8 mouse cellular contexts compared by ENCODE assay signal in the genomic region with DNA sequence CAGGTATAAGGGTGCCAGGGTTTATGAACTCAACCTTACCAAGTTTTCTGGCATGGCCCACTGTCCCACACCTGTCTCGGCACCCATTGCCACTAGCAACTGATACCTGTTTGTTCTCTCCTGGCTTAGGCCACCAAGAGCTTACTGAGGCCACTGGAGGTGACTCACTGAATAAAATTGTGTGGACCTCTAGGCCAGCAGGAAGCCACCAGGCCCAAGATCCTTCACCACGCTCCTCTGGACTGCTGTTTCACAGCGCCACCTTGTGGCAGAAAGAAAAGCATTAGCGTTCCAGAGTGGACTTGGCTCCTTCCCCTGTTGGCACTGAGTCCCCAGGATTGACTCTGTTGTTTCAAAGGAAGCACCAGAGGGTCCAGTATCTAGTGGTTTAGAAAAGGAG. TPM values are rescaled to one million over a fixed set of nuclear protein-coding genes. Genes with fewer than 3 reads are reported as not detected.
DNase-seq lines count a peak whose midpoint lies in the region; ATAC-seq and TF ChIP-seq lines count a peak whose summit lies in the region.
"Had no signal": no experiment of that assay in that cellular context is flagged by ENCODE, and none has a peak within 500 bp of the region (broad histone marks: within the 10 kb centered on the region; RNA-seq: fewer than 3 reads in every experiment).

No protein-coding gene starts in this region.

- H3K4me1 ChIP-seq in lung, postnatal 0 days (ENCODE audit: insufficient read depth, low read depth, low read length), result no peaks in the 10 kb centered on the region

- no peak overlapping the region for H3K4me3 ChIP-seq in lung, postnatal 0 days (ENCODE audit: low read depth, low read length)

- H3K9ac ChIP-seq in lung, postnatal 0 days (replicated peaks; ENCODE audit: low read depth), result no peak overlapping the region

- intact Hi-C loops in heart, postnatal 10 days (cut with DNase I), result loop anchor here (1.0 kb wide), 3 partner anchors 81 to 403 kb away; no protein-coding TSS in a partner anchor

- TF ChIP-seq EP300 in lung, postnatal 0 days (IDR thresholded peaks at IDR 0.05), result no peak

- no peaks in the 10 kb centered on the region for H3K36me3 ChIP-seq in lung, postnatal 0 days (ENCODE audit: insufficient read depth, low read length)

- peak; percentile 50 for DNase-seq in MEL-GATA-1-ER (ENCODE audit: extremely low read depth, low read depth)
- peak; percentile 29 to 58 for DNase-seq in adrenal gland, postnatal 4 days (ENCODE audit: low spot score in 2 of 2)
- peak; percentile 84 to 91 for DNase-seq in heart, postnatal 10 days
- peak; percentile 83 to 87 for DNase-seq in kidney, postnatal 4 days
- DNase-seq in lung, postnatal 0 days (ENCODE audit: low spot score), result peak; percentile 85
- peak; percentile 44 for DNase-seq in spleen, adult 12 weeks (ENCODE audit: low spot score)

- peak; percentile 81 for ATAC-seq in erythroblast, adult 5-6 weeks (replicated peaks; ENCODE audit: low FRiP score, poor library complexity, severe bottlenecking)
- peak; percentile 58 for ATAC-seq in lung, postnatal 0 days

- H3K27me3 ChIP-seq in lung, postnatal 0 days (replicated peaks; ENCODE audit: insufficient read depth, low read length), result no peaks in the 10 kb centered on the region

- H3K27ac ChIP-seq in lung, postnatal 0 days (ENCODE audit: low read length), result no peak overlapping the region
- H3K27ac ChIP-seq: macrophage had no signal

- WGBS in lung, postnatal 0 days, result 26% methylated on average over 4 of the region's 4 CpGs

- TF ChIP-seq CTCF in lung, postnatal 0 days (IDR thresholded peaks at IDR 0.05), result peak; percentile 93

- H3K4me2 ChIP-seq in lung, postnatal 0 days (replicated peaks; ENCODE audit: low read depth, low read length), result no peak overlapping the region

- no peaks in the 10 kb centered on the region for H3K9me3 ChIP-seq in lung, postnatal 0 days (ENCODE audit: low read length)

RNA-seq across cellular contexts. Expression of a gene that starts 16.6 kb away (rescaled TPM):
- total RNA-seq in adrenal gland, postnatal 4 days (2021), result 10 to 100 TPM; 12.9 to 17.8 TPM
- 3.8 TPM in 1 of 2 replicates, not detected in the other for total RNA-seq in erythroblast, adult 5-6 weeks (2015; ENCODE audit: low replicate concordance)
- 0.84 and 1.8 TPM in 2 replicates for total RNA-seq in erythroblast, adult 5-6 weeks (2017; ENCODE audit: low replicate concordance)
- 10 to 100 TPM in 1 of 2 experiments, 1 to 10 TPM in 1; 9.4 to 12.6 TPM for total RNA-seq in heart, postnatal 10 days (2021)
- 3.8 and 3.9 TPM in 2 replicates for polyA plus RNA-seq in lung, postnatal 0 days (2015; fragmentation: Nextera tagmentation; extraction: Ambion mirVana)

RNA-seq across cellular contexts. Expression of a gene that starts 23.2 kb away (rescaled TPM):
- total RNA-seq in adrenal gland, postnatal 4 days (2021), result 10 to 100 TPM; 17.0 to 24.6 TPM
- 45.3 and 64.8 TPM in 2 replicates for total RNA-seq in erythroblast, adult 5-6 weeks (2015; ENCODE audit: low replicate concordance)
- 56.8 and 60.8 TPM in 2 replicates for total RNA-seq in erythroblast, adult 5-6 weeks (2017; ENCODE audit: low replicate concordance)
- total RNA-seq in heart, postnatal 10 days (2021), result 10 to 100 TPM in 1 of 2 experiments, 1 to 10 TPM in 1; 9.4 to 11.1 TPM
- polyA plus RNA-seq in lung, postnatal 0 days (2015; fragmentation: Nextera tagmentation; extraction: Ambion mirVana), result 5.8 and 7.0 TPM in 2 replicates
